Mouse (Mus musculus) ZHBTc4 (cell line): ENCODE measurements around the gene Atf6b.

Experiments used
- DNase-seq: peaks from one replicate; pipeline ENCODE4 v3.0.0-alpha.2; 2011; ENCODE audit warnings: low read depth, low spot score

Gene Atf6b

DNA sequence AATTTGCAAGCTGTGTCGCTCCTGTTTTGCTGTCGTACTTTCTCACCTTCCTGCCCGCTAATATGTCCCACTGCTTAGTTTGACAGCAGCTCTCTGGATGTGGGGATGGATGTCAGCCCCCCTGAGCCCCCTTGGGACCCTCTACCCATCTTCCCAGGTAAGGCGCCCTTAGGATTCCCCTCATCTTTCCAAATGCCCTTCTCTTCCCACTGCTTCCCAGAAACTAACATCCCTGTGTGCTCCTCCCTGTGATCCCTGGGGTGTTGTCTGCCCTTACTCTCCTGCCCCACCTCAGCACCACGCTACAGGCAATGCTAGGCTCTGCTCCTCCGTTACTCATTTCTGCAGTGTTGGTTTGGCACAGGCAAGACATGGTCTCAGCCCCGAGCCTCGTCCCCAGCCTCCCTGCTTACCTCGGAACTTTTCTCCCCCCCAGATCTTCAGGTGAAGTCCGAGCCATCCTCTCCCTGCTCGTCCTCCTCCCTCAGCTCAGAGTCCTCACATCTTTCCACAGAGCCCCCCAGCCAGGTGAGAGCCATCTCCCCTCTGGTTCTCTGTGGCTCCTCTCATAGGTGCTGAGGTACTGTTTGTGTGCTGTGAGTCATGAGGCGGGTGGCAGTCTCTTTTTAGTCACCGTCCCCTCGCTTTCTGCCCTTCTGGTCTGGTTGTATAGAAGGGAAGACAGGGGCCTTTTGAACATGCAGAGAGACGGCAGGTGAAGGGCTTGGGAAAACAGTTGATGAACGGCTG lies 1.4 kb downstream of the Atf6b start:
- no peak for DNase-seq

DNA sequence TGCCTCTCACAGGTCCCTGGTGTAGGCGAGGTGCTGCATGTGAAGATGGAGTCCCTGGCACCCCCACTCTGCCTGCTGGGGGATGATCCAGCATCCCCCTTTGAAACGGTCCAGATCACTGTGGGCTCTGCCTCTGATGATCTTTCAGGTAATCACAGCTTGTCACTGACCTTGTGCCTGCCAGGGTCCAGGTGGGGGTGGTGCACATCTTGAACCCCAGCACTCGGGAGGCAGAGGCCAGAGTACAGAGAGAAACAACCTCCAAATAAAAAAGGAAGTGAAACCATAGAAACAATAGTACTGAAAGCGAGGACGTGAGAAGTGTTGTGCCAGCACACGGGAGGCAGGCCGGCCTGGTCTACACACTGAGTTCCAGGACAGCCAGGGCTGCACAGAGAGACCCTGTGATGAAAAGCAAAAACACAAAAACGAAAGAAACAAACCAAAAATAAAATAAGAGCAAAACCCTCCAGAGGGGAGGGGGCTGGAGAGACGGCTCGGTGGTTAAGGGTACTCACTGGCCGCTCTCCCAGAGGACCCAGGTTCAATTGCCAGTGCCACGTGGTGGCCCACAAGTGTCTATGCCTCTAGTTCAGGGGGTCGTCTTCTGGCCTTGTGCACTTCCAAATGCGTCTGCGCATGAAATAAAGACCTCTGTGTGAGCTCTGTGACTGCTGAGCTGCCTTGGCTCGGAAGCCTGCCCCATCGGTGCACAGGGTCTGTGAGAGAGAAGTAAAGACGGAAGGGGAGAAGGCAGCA lies 2.3 kb downstream of the Atf6b start:
- no peak for DNase-seq

DNA sequence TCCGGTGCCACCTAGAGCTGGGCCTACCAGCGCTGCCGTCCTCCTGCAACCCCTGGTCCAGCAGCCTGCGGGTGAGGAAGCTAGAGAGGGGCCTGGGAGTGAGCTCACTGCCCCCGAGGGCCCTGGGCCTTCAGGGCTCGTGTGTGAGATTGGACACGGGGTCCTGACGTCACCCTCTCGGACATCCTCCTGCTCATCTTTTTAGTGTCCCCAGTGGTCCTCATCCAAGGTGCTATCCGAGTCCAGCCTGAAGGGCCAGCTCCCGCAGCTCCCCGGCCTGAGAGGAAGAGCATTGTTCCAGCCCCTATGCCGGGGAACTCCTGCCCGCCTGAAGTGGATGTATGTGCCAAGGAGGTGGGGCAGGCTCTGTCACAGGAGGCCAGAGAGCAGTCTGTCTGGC lies 3.8 kb downstream of the Atf6b start:
- no peak for DNase-seq

DNA sequence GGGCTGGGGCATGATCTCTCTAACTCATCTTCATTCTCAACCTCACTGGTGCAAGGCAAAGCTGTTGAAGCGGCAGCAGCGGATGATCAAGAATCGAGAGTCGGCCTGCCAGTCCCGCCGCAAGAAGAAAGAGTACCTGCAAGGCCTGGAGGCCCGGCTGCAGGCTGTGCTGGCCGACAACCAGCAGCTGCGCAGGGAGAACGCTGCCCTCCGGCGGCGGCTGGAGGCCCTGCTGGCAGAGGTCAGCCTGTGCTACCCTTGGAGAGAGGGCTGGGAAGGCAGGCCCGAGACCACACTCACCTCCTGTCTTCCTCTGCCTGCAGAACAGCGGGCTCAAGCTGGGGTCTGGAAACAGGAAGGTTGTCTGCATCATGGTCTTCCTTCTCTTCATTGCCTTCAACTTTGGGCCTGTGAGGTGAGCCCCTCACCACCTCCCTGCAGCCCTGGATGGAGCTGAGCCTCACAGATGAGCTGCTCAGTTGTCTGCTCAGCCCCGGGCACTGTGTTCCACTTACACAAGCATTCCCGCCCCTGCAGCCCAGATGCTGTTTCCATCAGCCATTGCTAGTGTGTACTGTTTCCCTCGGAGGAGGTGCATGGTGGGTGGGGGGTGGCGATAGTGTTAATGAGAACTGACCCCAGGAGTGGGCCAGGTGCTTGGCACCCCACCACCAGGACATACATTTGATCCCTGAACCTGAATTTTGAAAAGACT lies 4.7 kb downstream of the Atf6b start:
- peak; percentile 60 for DNase-seq

DNA sequence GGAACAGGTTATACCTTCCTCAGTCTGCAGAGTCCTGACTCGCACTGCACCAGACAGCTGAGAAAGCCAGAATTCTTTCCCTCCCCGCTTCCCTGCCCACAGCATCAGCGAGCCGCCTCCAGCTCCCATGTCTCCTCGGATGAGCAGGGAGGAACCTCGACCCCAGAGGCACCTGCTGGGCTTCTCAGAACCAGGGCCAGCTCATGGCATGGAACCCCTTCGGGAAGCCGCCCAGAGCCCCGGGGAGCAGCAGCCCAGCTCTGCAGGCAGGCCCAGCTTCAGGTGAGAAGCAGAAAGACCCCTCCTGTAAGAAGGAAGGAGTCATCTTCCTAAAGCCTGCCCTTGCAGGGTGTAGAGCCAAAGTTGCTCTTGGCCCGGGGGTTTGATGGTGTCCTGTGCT lies 5.6 kb downstream of the Atf6b start:
- DNase-seq = no peak

DNA sequence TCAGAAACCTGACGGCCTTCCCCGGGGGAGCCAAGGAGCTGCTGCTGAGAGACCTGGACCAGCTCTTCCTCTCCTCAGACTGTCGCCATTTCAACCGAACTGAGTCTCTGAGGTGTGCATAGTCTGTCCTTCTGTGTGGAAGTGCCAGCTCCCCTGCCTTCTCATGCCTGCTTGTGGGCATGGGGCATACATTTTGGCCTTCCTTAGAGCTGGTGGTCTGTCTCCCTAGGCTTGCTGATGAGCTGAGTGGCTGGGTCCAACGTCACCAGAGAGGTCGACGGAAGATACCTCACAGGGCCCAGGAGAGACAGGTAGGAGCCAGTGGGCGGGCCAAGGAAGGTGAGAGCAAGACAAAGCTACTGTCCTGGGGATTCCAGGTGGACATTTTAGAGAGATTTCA lies 6.0 kb downstream of the Atf6b start:
- no peak for DNase-seq

DNA sequence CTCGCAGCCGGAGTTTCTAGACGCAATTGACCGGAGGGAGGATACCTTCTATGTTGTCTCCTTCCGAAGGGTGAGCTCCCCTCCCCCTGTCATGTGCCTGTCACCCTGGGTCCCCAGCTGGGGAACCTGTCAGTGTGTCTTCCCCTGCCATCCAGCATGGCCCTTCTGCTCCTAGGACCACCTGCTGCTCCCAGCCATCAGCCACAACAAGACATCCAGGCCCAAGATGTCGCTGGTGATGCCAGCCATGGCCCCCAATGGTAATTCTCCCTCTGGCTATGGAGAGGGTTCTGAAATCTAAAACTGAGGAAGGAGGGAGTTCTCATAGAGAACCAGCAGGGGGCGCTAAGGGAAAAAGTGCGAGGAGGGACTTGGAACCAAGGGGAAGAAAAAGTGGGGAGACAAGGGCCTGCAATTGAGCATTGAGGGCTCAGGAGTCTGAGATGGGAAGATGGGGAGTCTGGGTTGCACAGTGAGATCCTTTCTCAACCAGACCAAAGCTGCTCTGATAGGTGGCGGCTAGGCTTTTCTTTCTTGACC lies 6.9 kb downstream of the Atf6b start:
- DNase-seq = peak; percentile 72

DNA sequence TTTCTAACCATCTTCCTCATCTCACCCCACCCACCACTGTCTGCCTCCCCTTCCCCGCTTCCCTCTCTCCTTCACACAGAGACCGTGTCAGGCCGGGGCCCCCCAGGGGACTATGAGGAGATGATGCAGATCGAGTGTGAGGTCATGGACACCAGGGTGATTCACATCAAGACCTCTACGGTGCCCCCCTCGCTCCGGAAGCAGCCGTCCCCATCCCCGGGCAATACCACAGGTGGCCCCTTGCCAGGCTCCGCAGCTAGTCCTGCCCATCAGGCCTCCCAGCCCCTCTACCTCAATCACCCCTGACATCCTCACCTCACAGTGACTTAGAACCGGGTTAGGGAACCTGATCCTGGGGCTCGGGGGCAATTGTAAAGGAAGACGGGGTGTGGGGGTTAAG lies 7.4 kb downstream of the Atf6b start:
- no peak for DNase-seq

DNA sequence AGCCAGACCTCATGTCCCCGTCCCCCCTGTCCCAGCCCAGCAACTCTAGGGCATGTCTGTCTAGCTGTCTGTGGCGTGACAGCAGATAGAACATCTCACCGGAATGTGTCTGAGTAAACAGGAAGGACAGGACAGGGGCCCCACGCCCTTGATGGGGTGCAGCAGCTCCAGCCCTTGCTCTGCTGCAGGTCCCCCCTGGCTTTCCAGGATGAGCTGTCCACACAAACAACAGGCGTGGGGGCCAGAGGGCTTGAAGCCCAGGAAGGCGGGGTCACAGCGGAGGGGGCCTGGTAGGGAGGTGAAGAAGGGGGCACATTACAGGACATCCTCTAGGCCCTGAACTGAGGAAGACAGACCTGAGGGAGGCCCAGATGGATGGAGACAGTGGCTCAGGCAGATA lies 8.2 kb downstream of the Atf6b start:
- no peak for DNase-seq

DNA sequence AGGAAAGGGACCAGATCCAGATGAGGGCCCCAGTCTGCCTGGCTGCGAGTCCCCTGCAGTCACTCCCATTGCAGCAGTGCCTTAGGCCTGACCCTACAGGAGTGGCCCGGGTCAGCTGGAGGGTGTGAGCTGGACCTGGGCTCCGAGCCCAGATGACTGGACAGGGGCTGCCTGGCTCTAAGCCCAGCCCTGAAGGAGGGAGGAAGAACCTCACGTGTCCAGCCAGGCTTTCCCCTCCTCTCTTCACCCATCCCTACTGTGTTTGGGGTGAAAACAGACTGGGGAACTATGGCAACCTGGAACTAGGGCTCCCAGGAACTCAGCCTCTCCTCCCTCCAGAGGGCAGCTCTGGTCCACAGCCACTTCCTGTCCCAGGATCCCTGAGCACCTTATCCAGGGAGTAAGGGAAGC lies 8.6 kb downstream of the Atf6b start:
- no peak for DNase-seq

DNA sequence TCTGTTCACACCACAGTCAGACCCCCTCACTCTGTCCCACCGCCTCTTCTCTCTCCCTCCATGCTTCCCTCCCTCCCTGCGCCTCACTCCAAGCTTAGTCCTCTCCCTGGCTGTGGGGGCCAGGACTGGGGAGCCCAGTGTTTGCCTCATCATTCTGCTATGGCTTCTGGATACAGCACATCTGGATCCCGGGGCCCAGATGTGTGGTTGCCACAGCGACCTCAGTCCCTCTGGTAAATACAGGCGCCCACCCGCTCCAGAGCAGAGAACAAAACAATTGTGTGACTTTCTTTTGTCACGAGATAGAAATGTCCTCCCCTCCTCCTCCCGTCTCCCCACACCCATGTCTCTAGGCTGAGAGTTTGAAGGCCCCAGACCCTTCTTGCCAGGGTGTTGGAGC lies 9.7 kb downstream of the Atf6b start:
- no peak for DNase-seq

DNA sequence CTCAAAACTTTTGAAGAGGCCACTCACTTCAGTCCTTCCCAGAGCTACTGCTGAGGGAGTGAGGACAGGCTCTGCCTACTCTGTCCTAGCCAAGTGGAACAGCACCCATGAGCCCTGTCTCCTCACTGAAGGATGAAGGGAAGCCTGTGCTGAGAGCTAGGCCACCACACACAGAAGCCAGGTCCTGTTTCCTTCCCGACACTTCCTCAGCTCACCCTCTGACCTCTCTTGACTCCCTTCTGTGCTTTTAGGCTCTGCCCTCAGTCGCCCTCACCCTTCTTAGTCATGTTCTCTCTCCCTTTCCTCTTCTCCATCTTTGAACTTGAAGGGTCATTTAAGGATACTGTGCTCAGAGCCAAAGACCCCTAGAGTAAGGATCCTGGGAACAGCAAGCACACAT lies 10.3 kb downstream of the Atf6b start:
- DNase-seq = no peak

DNA sequence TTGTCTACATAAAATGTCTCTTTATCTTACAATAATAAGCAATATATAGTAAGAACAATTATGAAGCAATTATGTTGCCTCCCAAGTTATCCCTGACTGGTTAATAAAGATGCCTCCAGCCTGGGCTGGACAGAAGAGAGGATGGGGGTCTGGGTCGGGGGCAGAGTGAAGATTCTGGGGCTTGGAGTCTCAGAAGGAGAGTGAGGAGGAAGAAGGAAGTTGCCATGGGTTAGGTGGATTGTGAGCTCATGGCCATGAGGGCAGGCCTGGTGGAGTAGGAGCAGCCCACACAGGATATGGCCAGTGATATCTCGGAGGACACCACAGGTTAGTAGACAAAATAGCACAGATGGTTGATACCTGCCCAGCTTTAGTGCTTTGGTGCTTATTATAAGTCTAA lies 11.2 kb downstream of the Atf6b start:
- no peak for DNase-seq

DNA sequence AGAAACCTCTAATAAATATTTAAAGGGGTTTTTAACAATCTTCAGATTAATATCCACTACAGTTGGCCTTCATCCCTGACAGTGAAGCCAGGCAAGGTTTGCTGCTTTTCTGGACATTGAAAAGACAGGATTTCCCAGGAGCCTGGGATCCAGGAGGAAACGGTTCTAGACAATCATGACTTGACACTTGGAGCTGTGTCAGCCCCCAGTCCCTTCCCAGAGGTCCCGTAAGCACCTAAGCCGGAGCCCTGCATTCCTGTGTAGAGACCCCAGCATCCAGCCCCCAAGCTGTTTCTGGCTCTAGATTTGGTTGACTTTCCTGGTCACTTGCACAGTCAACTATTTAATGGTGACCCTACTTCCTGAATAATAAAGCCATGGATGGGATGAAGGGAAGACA lies 11.6 kb downstream of the Atf6b start:
- no peak for DNase-seq

DNA sequence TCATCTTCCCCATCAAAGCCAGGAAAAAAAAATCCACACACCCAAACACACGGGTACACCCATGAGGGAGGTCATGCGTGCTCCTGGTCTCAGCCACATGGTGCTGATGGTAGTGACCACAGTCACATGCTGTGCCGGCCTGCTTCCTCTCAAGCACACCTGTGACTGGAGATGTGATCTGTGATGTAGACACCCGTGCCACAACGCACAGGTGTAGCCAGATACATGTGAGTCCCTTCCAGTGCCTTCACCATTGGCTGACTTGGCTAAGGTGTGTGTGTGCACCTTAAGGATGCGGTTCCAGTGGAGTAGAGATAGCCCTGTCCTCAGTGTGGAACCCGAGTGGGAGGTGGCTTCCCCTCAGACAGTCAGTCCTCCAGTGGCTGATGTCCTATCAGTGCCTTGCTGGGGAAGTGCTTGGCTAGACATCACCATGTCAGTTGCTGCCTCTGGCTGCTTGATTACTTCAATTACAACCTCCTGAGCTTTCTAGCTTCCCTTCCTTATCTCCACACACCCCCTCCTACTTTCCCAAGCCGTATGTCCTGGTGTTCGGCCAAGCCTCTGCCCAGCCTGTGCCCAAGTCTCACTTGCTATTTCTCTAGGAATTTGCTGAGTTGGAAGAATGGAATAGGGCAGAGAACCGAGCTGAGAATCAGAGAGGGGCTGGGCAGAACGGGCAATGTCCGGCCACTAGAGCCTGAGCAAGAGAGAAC lies 12.4 kb downstream of the Atf6b start:
- no peak for DNase-seq

DNA sequence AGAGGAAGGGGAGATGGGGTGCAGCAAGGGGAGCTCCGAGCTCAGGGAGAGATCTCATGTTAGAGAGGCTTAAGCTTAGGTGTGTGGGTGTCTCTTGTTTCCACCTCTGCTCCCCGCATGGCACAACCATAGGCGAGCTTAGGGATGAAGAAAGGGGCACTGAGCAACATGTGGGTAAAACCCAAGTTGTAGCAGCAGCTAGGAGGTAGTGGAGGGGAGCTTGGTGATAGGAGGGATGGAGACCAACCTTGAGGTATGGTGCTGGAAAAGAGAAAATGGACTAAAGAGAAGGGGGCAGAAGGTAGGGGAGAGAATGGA lies 12.9 kb downstream of the Atf6b start:
- no peak for DNase-seq

DNA sequence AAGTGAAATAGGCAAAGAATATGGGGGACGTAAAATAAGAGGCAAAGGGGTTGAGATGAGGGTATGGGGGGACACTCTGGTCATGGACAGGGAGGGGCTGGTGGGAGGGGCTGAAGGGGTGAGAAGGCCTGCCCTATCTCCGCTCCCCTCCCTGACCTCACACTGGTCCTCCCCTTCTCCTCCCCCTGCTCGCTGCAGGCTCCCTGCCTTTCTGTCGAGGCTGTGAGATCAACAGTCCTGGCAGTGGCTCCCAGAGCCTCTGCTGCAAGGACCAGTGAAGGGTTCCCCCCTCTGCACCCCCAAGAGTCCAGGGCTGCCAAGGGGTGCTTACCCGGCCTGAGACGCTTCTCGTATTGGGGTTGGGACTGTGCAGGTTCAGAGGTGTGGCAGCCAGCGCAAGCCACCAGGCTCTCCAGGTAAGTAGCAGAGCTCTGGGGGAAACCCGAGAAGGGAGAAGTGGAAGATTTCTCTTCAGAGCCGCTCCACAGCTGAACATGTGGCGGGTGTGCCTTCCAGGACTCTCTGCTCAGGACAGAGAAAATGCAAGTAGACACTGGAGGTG lies 13.4 kb downstream of the Atf6b start:
- no peak for DNase-seq

DNA sequence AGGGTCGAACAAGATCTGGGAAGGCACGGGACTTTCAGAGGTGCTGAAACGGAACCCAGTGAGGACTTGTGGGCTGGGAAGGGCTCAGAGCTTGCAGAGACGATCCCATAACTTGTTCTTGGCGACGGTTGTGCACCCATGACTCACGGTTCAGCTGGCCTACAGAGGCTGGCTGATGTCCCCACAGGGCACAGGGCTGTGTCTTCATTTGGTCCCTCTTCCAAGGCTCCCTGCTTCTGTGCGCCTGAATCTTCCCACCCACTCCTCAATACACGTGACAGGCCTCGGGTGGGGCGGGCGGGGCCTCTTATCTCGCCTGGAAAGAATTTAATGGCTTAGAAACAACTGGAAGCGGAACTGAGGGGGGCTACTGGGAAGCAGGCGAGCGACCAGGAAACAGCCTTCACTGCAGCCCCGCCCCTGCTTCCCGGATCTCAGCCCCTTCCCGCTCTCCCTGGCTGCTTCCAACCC lies 14.2 kb downstream of the Atf6b start:
- DNase-seq = peak; percentile 61

DNA sequence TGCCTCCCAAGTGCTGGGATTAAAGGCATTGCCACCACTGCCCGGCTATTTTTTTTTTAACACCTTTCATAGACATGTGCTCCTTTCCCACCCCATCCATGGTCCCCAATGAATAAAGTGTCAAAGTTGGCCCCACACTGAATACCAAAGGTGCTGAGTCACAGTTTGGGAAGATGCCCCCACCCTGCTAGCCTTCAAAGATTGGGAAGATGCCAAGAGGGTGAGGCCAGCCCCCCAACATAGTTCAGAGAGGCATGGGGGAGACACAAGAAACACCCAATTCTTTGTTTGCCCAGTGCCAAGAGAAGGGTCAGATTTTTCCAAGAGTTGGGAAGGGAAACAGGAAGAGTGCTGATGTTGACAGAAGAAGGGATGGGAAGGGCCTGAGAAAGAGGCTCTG lies 15.5 kb downstream of the Atf6b start:
- DNase-seq = no peak

DNA sequence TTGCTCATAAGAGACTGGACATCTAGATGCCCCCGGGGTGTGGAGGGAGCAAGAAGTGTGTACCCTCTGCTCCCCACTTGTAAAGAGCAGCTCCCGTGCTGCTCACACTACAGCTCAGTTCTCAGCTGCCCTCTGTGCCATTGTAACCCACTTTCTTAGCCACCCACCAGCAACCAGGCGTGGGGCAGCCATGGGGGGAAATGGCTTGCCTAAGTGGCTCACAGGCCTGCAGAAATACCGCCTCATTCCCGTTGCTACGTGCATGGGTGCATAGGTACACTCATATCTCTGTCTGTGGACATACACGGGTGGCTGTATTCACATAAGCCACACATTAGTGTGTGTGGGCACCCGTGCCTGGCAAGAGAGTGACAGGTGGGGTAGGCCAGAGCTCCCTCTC lies 16.0 kb downstream of the Atf6b start:
- DNase-seq = no peak

DNA sequence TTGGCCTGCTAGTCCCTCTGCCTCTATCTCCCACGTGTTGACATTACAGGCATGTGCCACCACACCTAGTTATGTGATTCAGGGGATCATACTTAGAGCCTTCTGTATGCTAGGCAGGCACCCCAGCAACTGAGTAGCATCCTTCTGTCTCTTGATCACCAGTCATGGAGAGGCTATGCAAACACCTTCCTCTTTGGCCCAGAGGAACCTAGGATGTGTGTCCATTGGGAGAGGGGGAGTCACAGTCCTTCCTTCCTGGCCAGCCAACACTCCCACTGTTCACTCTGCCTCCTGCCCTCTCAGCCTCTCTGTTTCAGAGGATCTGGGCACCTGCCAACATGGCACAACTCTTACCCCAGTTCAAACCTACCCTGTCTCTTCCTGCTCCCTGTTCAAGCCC lies 16.6 kb downstream of the Atf6b start:
- no peak for DNase-seq

DNA sequence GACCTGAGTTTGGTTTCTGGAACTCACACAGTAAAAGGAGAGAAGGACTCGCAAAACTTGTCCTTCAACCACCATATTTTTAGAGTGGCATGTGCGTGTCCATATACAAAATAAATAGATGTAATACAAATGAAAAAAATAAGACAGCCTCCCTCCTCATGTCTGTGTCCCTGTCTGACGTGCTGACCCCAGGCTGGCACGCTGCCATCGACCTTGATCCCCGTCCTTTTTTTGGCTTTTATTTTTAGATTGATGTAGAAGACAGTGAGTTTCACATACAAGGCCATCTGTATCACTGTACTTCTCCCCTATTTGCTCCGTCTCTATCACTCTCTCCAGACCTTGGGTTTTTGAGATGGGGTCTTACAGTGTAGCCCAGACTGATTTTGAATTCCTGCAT lies 17.5 kb downstream of the Atf6b start:
- DNase-seq = no peak
